Mouse (Mus musculus): ENCODE results near the gene Ppard. TPM values are rescaled to one million over a fixed set of nuclear protein-coding genes. Genes with fewer than 3 reads are reported as not detected.

Gene Ppard
- polyA plus RNA-seq, 1 experiment, result 27.1 TPM

DNA sequence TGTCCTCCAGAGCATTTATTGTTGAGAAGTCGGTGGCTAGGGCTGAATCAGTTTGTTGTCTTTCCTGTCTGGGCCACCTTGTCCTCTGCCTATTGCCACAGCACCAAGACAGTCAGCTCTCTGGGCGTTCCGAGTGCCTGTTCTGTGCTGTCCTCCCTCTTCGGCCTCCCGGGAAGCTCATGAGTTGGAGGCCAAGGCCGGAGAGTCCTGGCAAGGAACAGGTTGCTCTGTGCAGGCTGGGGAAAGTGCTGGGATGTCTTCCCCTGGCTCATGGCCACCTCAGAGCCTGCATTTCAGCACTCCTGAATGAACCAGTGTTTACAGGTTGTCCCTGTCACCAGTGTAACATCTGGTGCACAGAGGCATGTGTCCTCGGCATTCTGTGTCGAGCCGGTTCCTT, 39.8 kb downstream of the Ppard start:
- no peak overlapping the region for H3K27ac ChIP-seq (ENCODE audit: insufficient read depth, low read length)
- WGBS, result 30% methylated on average over 9 of the region's 9 CpGs
- no peak for TF ChIP-seq POLR2A (IDR thresholded peaks at IDR 0.05; ENCODE audit: borderline replicate concordance, insufficient read depth, low read length)
- TF ChIP-seq CTCF (IDR thresholded peaks at IDR 0.05; ENCODE audit: borderline replicate concordance, insufficient read depth, low read depth, low read length), result no peak
- H3K4me3 ChIP-seq (replicated peaks; ENCODE audit: insufficient read depth, low read depth, low read length), result no peak overlapping the region
- DNase-seq, result no peak
- H3K27me3 ChIP-seq (ENCODE audit: control insufficient read depth, insufficient read depth, low read length), result no peaks in the 10 kb centered on the region
- H3K4me1 ChIP-seq (ENCODE audit: control insufficient read depth, insufficient read depth, low read length), result peaks cover 22% of the 10 kb centered on the region

DNA sequence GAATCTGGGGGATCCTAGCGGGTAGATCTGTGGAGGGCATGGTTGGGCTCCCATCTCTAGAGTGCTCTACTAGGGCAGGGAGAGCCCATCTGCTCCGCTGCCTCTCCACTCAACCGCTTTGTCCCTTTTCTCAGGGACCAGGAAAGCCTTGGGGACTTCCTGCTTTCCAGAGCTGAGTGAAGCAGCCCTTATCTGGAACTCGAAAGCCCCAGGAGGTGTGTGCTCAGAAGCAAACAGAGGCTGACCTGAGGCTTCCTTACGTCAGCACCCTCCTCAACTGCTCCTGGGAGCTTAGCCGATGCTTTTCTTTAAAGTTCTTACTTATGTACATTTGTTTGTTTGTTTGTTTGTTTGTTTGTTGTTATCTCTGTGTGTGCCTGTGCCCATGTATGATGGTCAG, 40.3 kb downstream of the Ppard start:
- 65% methylated on average over 6 of the region's 6 CpGs for WGBS
- no peak overlapping the region for H3K27ac ChIP-seq (ENCODE audit: insufficient read depth, low read length)
- TF ChIP-seq CTCF (IDR thresholded peaks at IDR 0.05; ENCODE audit: borderline replicate concordance, insufficient read depth, low read depth, low read length) (no peak), POLR2A (IDR thresholded peaks at IDR 0.05; ENCODE audit: borderline replicate concordance, insufficient read depth, low read length) (no peak)
- H3K27me3 ChIP-seq (ENCODE audit: control insufficient read depth, insufficient read depth, low read length), result no peaks in the 10 kb centered on the region
- DNase-seq, result no peak
- no peak overlapping the region for H3K4me3 ChIP-seq (replicated peaks; ENCODE audit: insufficient read depth, low read depth, low read length)
- peaks cover 28% of the 10 kb centered on the region for H3K4me1 ChIP-seq (ENCODE audit: control insufficient read depth, insufficient read depth, low read length)

GRCm38 (mm10) chr17:28274739-28275138, 42.2 kb downstream of the Ppard start:
- H3K4me3 ChIP-seq (replicated peaks; ENCODE audit: insufficient read depth, low read depth, low read length), result no peak overlapping the region
- DNase-seq, result no peak
- H3K4me1 ChIP-seq (ENCODE audit: control insufficient read depth, insufficient read depth, low read length), result peaks cover 34% of the 10 kb centered on the region
- no peaks in the 10 kb centered on the region for H3K27me3 ChIP-seq (ENCODE audit: control insufficient read depth, insufficient read depth, low read length)
- H3K27ac ChIP-seq (ENCODE audit: insufficient read depth, low read length), result no peak overlapping the region
- 87% methylated on average over 3 of the region's 3 CpGs for WGBS
- peak; percentile 36; the same call in 1 of the 2 replicates for TF ChIP-seq CTCF (IDR thresholded peaks at IDR 0.05; ENCODE audit: borderline replicate concordance, insufficient read depth, low read depth, low read length)
- TF ChIP-seq POLR2A (IDR thresholded peaks at IDR 0.05; ENCODE audit: borderline replicate concordance, insufficient read depth, low read length), result no peak

DNA sequence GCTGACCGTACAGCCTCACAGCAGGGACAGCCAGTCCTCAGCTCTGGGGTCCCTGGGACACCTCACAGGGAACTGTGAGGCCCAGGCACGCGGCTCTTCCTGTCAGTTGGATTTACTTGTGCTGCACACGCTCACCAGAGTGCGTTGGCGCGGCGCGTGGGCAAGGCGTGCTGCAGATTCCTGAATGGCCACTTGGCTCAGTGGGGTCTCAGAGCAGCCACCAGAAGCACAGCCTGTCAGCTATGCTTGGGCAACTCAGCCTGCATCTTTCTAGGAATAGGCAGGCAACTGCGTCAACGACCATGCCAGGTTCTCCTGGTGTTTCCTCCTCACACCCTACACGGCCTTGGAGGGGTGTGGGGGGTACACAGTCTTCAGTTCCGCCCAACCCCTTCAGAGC, 44.7 kb downstream of the Ppard start:
- 53% methylated on average over 14 of the region's 14 CpGs for WGBS
- H3K4me1 ChIP-seq (ENCODE audit: control insufficient read depth, insufficient read depth, low read length), result peaks cover 46% of the 10 kb centered on the region
- H3K27me3 ChIP-seq (ENCODE audit: control insufficient read depth, insufficient read depth, low read length), result no peaks in the 10 kb centered on the region
- no peak overlapping the region for H3K27ac ChIP-seq (ENCODE audit: insufficient read depth, low read length)
- no peak overlapping the region for H3K4me3 ChIP-seq (replicated peaks; ENCODE audit: insufficient read depth, low read depth, low read length)
- TF ChIP-seq CTCF (IDR thresholded peaks at IDR 0.05; ENCODE audit: borderline replicate concordance, insufficient read depth, low read depth, low read length), result no peak
- no peak for TF ChIP-seq POLR2A (IDR thresholded peaks at IDR 0.05; ENCODE audit: borderline replicate concordance, insufficient read depth, low read length)
- DNase-seq, result no peak

- H3K4me3 ChIP-seq (replicated peaks; ENCODE audit: insufficient read depth, low read depth, low read length), result no peak overlapping the region
- no peak overlapping the region for H3K27ac ChIP-seq (ENCODE audit: insufficient read depth, low read length)
- TF ChIP-seq POLR2A (IDR thresholded peaks at IDR 0.05; ENCODE audit: borderline replicate concordance, insufficient read depth, low read length), result no peak
- no peak for TF ChIP-seq CTCF (IDR thresholded peaks at IDR 0.05; ENCODE audit: borderline replicate concordance, insufficient read depth, low read depth, low read length)
- H3K4me1 ChIP-seq (ENCODE audit: control insufficient read depth, insufficient read depth, low read length), result peaks cover 41% of the 10 kb centered on the region
- no peaks in the 10 kb centered on the region for H3K27me3 ChIP-seq (ENCODE audit: control insufficient read depth, insufficient read depth, low read length)
- peak in 1 of 2 experiments; percentile 43 for DNase-seq
- 19% methylated on average over 10 of the region's 10 CpGs for WGBS
Observed at GRCm38 (mm10) chr17:28277721-28278120, 45.2 kb downstream of the Ppard start.

DNA sequence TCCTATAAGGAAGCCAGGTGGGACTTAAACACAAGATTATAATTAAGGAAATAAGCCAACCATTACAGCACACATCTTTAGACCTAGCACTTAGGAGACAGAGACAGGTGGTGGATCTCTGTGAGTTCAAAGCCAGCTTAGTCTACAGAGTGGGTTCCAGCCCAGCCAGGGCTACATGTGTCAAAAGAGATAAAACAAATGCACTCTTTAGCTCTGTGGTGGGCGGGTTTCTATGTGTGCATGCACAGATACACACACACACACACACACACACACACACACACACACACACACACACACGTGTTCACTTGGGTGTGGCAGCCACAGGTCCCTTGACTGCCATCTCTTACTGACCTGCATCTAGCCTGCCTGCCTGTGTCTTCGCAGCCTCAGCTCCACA, 45.7 kb downstream of the Ppard start:
- Histone ChIP-seq H3K4me3 (replicated peaks; ENCODE audit: insufficient read depth, low read depth, low read length) (no peak overlapping the region), H3K27ac (ENCODE audit: insufficient read depth, low read length) (no peak overlapping the region), H3K27me3 (ENCODE audit: control insufficient read depth, insufficient read depth, low read length) (no peaks in the 10 kb centered on the region), H3K4me1 (ENCODE audit: control insufficient read depth, insufficient read depth, low read length) (peaks cover 37% of the 10 kb centered on the region)
- no peak for DNase-seq
- no peak for TF ChIP-seq CTCF (IDR thresholded peaks at IDR 0.05; ENCODE audit: borderline replicate concordance, insufficient read depth, low read depth, low read length)
- TF ChIP-seq POLR2A (IDR thresholded peaks at IDR 0.05; ENCODE audit: borderline replicate concordance, insufficient read depth, low read length), result no peak
- 83% methylated on average over 3 of the region's 3 CpGs for WGBS

GRCm38 (mm10) chr17:28279236-28279635, 46.7 kb downstream of the Ppard start:
- peaks cover 35% of the 10 kb centered on the region for H3K4me1 ChIP-seq (ENCODE audit: control insufficient read depth, insufficient read depth, low read length)
- TF ChIP-seq POLR2A (IDR thresholded peaks at IDR 0.05; ENCODE audit: borderline replicate concordance, insufficient read depth, low read length) (no peak), CTCF (IDR thresholded peaks at IDR 0.05; ENCODE audit: borderline replicate concordance, insufficient read depth, low read depth, low read length) (no peak)
- no peaks in the 10 kb centered on the region for H3K27me3 ChIP-seq (ENCODE audit: control insufficient read depth, insufficient read depth, low read length)
- no peak for DNase-seq
- 69% methylated on average over 4 of the region's 4 CpGs for WGBS
- H3K27ac ChIP-seq (ENCODE audit: insufficient read depth, low read length), result no peak overlapping the region
- H3K4me3 ChIP-seq (replicated peaks; ENCODE audit: insufficient read depth, low read depth, low read length), result no peak overlapping the region

GRCm38 (mm10) chr17:28279780-28280422, 47.4 kb downstream of the Ppard start:
- no peak for TF ChIP-seq CTCF (IDR thresholded peaks at IDR 0.05; ENCODE audit: borderline replicate concordance, insufficient read depth, low read depth, low read length)
- no peak for TF ChIP-seq POLR2A (IDR thresholded peaks at IDR 0.05; ENCODE audit: borderline replicate concordance, insufficient read depth, low read length)
- H3K27me3 ChIP-seq (ENCODE audit: control insufficient read depth, insufficient read depth, low read length), result no peaks in the 10 kb centered on the region
- peaks cover 35% of the 10 kb centered on the region for H3K4me1 ChIP-seq (ENCODE audit: control insufficient read depth, insufficient read depth, low read length)
- H3K4me3 ChIP-seq (replicated peaks; ENCODE audit: insufficient read depth, low read depth, low read length), result no peak overlapping the region
- H3K27ac ChIP-seq (ENCODE audit: insufficient read depth, low read length), result no peak overlapping the region
- WGBS, result 53% methylated on average over 15 of the region's 15 CpGs
- DNase-seq, result no peak
